Mouse (Mus musculus): Measurements from ENCODE around the gene Ell3. TPM values are rescaled to one million over a fixed set of nuclear protein-coding genes. Genes with fewer than 3 reads are reported as not detected.

Ell3 gene
- polyA plus RNA-seq, 1 experiment from 2014 or later = 2.7 TPM

DNA sequence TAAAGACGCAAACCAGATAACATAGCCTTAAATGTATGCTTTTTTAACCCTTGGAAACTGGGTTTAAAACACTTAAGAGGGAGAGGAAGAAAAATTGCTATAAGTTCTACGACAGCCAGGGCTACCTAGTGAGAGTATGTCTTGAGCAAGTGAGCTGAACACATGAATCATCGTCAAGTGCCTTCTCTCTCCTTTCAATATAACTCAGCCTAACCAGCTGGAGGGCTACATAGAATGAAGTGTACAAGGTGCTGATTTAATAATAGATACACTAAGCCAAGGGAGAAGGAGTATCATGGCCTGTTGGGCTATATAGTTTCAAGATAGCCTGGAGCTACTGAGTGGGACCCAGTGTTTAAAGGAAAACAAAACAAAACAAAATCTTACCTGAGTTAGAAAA, 25.6 kb downstream of the Ell3 start:
- H3K27ac ChIP-seq (ENCODE audit: low read depth, low read length) = no peak overlapping the region
- no peaks in the 10 kb centered on the region for H3K9me3 ChIP-seq (ENCODE audit: control insufficient read depth, low read length)
- no peak overlapping the region for H3K4me3 ChIP-seq (ENCODE audit: low read depth, low read length)
- 91% methylated on average over 3 of the region's 3 CpGs for WGBS
- ATAC-seq (replicated peaks; ENCODE audit: low FRiP score) (no peak), DNase-seq (ENCODE audit: low spot score) (no peak)
- H3K27me3 ChIP-seq (ENCODE audit: control insufficient read depth, insufficient read depth, low read length) = no peaks in the 10 kb centered on the region
- no peak overlapping the region for H3K9ac ChIP-seq (ENCODE audit: low read length)
- 0 out of 2 replicates have a peak, but pooled peaks cover 2% of the 10 kb centered on the region for H3K4me1 ChIP-seq (replicated peaks; ENCODE audit: control insufficient read depth, insufficient read depth, low read length)
- no peak overlapping the region for H3K4me2 ChIP-seq (ENCODE audit: low read depth, low read length, severe bottlenecking)
- H3K36me3 ChIP-seq (ENCODE audit: control insufficient read depth, insufficient read depth, low read length) = peaks cover 6% of the 10 kb centered on the region; the same call in 1 of the 2 replicates

DNA sequence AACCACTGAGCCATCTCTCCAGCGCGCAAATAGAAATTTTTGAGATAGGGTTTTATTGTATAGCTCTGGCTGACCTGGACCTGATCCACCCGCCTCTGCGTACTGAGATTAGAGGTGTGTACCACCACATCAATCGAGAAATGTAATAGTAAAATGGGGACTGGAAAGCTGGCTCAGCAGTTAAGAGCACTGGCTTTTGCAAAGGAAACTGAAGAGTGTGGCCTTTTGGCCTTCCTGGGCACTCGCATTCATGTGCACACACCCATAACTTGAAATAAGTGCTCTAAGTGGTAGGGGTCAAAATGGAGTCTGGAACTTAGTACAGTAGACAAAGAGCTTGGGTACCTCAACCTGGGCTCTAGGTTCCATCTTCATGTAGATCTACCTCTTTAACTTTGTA, 27.7 kb downstream of the Ell3 start:
- WGBS = 93% methylated on average over 6 of the region's 6 CpGs
- no peak for DNase-seq (ENCODE audit: low spot score)
- no peaks in the 10 kb centered on the region for H3K27me3 ChIP-seq (ENCODE audit: control insufficient read depth, insufficient read depth, low read length)
- no peak overlapping the region for H3K27ac ChIP-seq (ENCODE audit: low read depth, low read length)
- H3K9me3 ChIP-seq (ENCODE audit: control insufficient read depth, low read length) = no peaks in the 10 kb centered on the region
- H3K9ac ChIP-seq (ENCODE audit: low read length) = no peak overlapping the region
- 0 out of 2 replicates have a peak, but pooled peaks cover 2% of the 10 kb centered on the region for H3K4me1 ChIP-seq (replicated peaks; ENCODE audit: control insufficient read depth, insufficient read depth, low read length)
- H3K36me3 ChIP-seq (ENCODE audit: control insufficient read depth, insufficient read depth, low read length) = peaks cover 3% of the 10 kb centered on the region; the same call in 1 of the 2 replicates
- H3K4me3 ChIP-seq (ENCODE audit: low read depth, low read length) = no peak overlapping the region
- no peak overlapping the region for H3K4me2 ChIP-seq (ENCODE audit: low read depth, low read length, severe bottlenecking)
- ATAC-seq (replicated peaks; ENCODE audit: low FRiP score) = no peak

DNA sequence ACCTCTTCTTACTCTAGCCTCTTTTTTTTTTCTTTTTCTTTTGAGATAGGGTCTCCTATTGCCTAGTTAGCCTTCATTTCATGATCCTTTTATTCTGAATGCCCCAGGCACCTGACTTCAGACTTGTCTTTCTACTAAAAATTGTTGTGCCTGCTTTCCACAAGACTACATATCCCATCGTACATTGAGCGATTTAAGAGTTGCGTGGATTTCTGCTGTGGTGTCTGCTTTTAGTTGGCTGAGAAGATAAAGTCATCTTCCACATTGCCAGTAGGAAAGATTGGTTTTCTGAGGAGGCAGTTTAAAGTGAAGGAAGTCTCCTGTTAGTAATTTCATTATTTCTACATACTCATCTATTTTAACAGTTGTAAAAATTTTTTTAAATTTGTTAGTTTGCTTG, 28.5 kb downstream of the Ell3 start:
- H3K4me3 ChIP-seq (ENCODE audit: low read depth, low read length) = peak overlapping the region; percentile 93
- H3K27ac ChIP-seq (ENCODE audit: low read depth, low read length) = no peak overlapping the region
- H3K36me3 ChIP-seq (ENCODE audit: control insufficient read depth, insufficient read depth, low read length) = peaks cover 3% of the 10 kb centered on the region; the same call in 1 of the 2 replicates
- DNase-seq (ENCODE audit: low spot score) (no peak), ATAC-seq (replicated peaks; ENCODE audit: low FRiP score) (no peak)
- WGBS = 90% methylated on average over 3 of the region's 3 CpGs
- no peaks in the 10 kb centered on the region for H3K27me3 ChIP-seq (ENCODE audit: control insufficient read depth, insufficient read depth, low read length)
- H3K4me2 ChIP-seq (ENCODE audit: low read depth, low read length, severe bottlenecking) = peak overlapping the region; percentile 66; the same call in 1 of the 2 replicates
- H3K4me1 ChIP-seq (replicated peaks; ENCODE audit: control insufficient read depth, insufficient read depth, low read length) = 0 out of 2 replicates have a peak, but pooled peaks cover 2% of the 10 kb centered on the region
- no peak overlapping the region for H3K9ac ChIP-seq (ENCODE audit: low read length)
- H3K9me3 ChIP-seq (ENCODE audit: control insufficient read depth, low read length) = no peaks in the 10 kb centered on the region

DNA sequence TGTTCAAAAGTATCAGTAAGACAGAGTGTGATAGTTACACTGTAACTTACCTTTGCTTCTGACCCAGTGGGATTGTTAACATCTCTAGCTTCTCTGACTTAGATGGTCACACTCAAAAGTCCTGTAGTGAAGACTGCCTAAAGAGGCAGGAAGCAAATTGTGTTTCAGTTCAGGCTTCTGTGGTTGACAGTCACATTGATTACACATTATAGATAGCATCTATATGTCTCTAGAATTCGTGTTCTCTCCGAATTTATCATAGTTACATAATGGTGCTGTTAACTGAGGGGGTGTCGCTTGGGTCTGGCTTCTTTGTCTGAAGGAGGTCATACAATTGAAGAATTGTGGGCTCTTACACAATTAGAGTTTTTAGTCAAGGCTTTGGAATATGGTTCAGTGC, 29.0 kb downstream of the Ell3 start:
- Histone ChIP-seq H3K9me3 (ENCODE audit: control insufficient read depth, low read length) (no peaks in the 10 kb centered on the region), H3K27ac (ENCODE audit: low read depth, low read length) (no peak overlapping the region), H3K4me1 (replicated peaks; ENCODE audit: control insufficient read depth, insufficient read depth, low read length) (0 out of 2 replicates have a peak, but pooled peaks cover 2% of the 10 kb centered on the region), H3K27me3 (ENCODE audit: control insufficient read depth, insufficient read depth, low read length) (no peaks in the 10 kb centered on the region), H3K9ac (ENCODE audit: low read length) (peak overlapping the region; percentile 47), H3K4me3 (ENCODE audit: low read depth, low read length) (peak overlapping the region; percentile 93), H3K36me3 (ENCODE audit: control insufficient read depth, insufficient read depth, low read length) (peaks cover 3% of the 10 kb centered on the region; the same call in 1 of the 2 replicates), H3K4me2 (ENCODE audit: low read depth, low read length, severe bottlenecking) (peak overlapping the region; percentile 66)
- ATAC-seq (replicated peaks; ENCODE audit: low FRiP score) (no peak), DNase-seq (ENCODE audit: low spot score) (no peak)
- 74% methylated on average over 3 of the region's 3 CpGs for WGBS

DNA sequence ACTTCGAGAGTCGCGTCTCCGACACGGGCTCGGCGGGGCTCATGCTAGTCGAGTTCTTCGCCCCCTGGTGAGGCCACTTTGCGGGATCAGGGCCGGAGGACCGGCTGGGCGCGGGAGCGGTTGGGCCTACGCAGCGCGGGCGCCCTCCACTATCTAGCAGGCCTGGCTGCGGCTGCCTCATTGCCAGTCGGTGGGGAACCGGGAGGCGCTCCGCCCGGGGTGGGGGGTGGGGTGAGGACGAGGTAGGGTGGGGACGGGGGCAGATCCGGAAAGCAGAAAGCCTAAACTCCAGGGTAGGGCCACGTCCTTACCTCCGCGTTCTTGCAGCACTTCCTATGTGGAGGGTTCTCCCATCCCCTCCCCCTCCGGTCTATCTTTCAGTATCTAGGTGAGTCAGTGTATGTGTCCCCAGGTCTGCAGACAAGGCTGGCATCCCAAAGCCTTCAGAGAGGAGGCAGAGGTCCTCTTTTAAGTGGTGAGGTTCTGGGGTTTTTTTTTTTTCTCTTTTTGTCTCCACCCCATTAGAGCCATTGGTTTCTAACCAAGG, 29.9 kb downstream of the Ell3 start:
- DNase-seq (ENCODE audit: low spot score) (no peak), ATAC-seq (replicated peaks; ENCODE audit: low FRiP score) (peak; percentile 52)
- no peaks in the 10 kb centered on the region for H3K9me3 ChIP-seq (ENCODE audit: control insufficient read depth, low read length)
- peak overlapping the region; percentile 66 for H3K4me2 ChIP-seq (ENCODE audit: low read depth, low read length, severe bottlenecking)
- peak overlapping the region; percentile 99 for H3K9ac ChIP-seq (ENCODE audit: low read length)
- peak overlapping the region; percentile 93 for H3K4me3 ChIP-seq (ENCODE audit: low read depth, low read length)
- H3K27ac ChIP-seq (ENCODE audit: low read depth, low read length) = peak overlapping the region; percentile 92
- no peaks in the 10 kb centered on the region for H3K27me3 ChIP-seq (ENCODE audit: control insufficient read depth, insufficient read depth, low read length)
- WGBS = under 1% methylated on average over 32 of the region's 32 CpGs
- H3K4me1 ChIP-seq (replicated peaks; ENCODE audit: control insufficient read depth, insufficient read depth, low read length) = 0 out of 2 replicates have a peak, but pooled peaks cover 2% of the 10 kb centered on the region
- H3K36me3 ChIP-seq (ENCODE audit: control insufficient read depth, insufficient read depth, low read length) = peaks cover 3% of the 10 kb centered on the region; the same call in 1 of the 2 replicates

DNA sequence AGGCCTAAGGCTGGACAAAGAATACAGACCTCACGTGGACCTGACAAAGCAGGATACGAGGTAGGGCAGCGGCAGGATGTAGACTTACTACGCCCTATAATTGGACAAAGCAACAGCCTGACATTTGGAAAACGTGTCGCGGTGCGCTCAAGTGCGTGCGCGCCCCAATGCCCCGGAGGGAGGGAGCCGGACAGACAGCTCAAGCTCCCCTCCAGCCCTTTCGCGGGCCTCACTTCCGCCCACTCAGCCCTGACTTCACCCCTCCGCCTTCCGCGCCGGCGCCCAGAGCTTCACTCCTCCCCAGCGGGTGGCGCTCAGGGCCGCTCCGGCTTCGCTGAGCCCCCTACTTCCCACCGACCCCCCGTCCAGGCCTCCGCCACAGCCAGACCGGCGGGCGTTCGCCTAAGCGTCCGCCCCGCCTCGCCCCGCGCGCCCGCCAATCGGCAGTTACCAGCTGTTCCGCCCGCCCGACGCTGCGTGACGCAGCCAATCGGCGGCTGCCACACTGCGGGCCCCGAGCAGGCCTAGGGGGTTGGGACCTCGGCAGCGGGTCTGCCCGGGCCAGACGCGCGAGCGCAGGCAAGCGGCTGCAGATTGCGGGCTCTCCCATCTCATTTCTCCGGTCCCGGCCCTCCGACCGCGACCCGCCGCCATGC, 30.6 kb downstream of the Ell3 start, which contains the start of the genes Pdia3 and Catsper2:
Pdia3 (plus strand) TSS at position 389 of the 656 bp plus-strand sequence.
Catsper2 (minus strand) TSS at position 406 of the 656 bp plus-strand sequence.
- WGBS = under 1% methylated on average over 67 of the region's 68 CpGs
- Histone ChIP-seq H3K4me3 (ENCODE audit: low read depth, low read length) (peak within 1 kb of the TSS; percentile 93), H3K4me2 (ENCODE audit: low read depth, low read length, severe bottlenecking) (peak within 1 kb of the TSS; percentile 66), H3K36me3 (ENCODE audit: control insufficient read depth, insufficient read depth, low read length) (no peaks in the 10 kb centered on the region; the same call in 1 of the 2 replicates), H3K27me3 (ENCODE audit: control insufficient read depth, insufficient read depth, low read length) (no peaks in the 10 kb centered on the region), H3K27ac (ENCODE audit: low read depth, low read length) (peak within 1 kb of the TSS; percentile 93), H3K4me1 (replicated peaks; ENCODE audit: control insufficient read depth, insufficient read depth, low read length) (0 out of 2 replicates have a peak, but pooled peaks cover 2% of the 10 kb centered on the region), H3K9ac (ENCODE audit: low read length) (peak within 1 kb of the TSS; percentile 99), H3K9me3 (ENCODE audit: control insufficient read depth, low read length) (no peaks in the 10 kb centered on the region)
- ATAC-seq (replicated peaks; ENCODE audit: low FRiP score) (peak; percentile 99), DNase-seq (ENCODE audit: low spot score) (peak; percentile 99)

DNA sequence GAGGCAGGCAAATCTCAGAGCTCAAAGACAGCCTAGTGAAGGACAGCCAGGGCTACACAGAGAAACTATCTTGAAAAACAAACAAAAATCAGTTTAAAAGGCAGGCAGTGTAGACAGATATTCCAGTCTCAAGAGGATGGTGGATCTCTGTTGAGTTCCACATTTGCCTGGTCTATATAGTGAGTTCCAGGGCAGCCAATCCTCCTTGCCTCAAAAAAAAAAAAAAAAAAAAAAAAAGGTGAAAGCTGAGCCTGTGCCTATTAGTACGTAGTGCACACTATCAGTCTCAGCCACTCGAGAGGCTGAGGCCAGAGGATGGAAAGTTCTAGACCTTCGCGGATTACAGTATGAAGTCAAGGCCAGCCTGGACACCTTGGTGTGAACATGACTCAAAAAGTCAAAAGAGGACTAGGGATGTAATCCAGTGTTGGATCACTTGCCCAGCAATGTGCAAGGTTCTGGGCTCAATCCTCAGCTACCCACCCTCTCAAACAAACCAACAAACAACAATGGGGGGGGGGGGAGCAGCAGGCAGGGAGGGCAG, 31.2 kb downstream of the Ell3 start:
- H3K36me3 ChIP-seq (ENCODE audit: control insufficient read depth, insufficient read depth, low read length) = no peaks in the 10 kb centered on the region; the same call in 1 of the 2 replicates
- 9% methylated on average over 4 of the region's 4 CpGs for WGBS
- peak; percentile 19 for ATAC-seq (replicated peaks; ENCODE audit: low FRiP score)
- H3K9ac ChIP-seq (ENCODE audit: low read length) = peak overlapping the region; percentile 99
- peak overlapping the region; percentile 62 for H3K4me2 ChIP-seq (ENCODE audit: low read depth, low read length, severe bottlenecking)
- no peaks in the 10 kb centered on the region for H3K27me3 ChIP-seq (ENCODE audit: control insufficient read depth, insufficient read depth, low read length)
- H3K27ac ChIP-seq (ENCODE audit: low read depth, low read length) = peak overlapping the region; percentile 93
- no peak for DNase-seq (ENCODE audit: low spot score)
- 0 out of 2 replicates have a peak, but pooled peaks cover 2% of the 10 kb centered on the region for H3K4me1 ChIP-seq (replicated peaks; ENCODE audit: control insufficient read depth, insufficient read depth, low read length)
- H3K4me3 ChIP-seq (ENCODE audit: low read depth, low read length) = peak overlapping the region; percentile 93
- H3K9me3 ChIP-seq (ENCODE audit: control insufficient read depth, low read length) = no peaks in the 10 kb centered on the region

DNA sequence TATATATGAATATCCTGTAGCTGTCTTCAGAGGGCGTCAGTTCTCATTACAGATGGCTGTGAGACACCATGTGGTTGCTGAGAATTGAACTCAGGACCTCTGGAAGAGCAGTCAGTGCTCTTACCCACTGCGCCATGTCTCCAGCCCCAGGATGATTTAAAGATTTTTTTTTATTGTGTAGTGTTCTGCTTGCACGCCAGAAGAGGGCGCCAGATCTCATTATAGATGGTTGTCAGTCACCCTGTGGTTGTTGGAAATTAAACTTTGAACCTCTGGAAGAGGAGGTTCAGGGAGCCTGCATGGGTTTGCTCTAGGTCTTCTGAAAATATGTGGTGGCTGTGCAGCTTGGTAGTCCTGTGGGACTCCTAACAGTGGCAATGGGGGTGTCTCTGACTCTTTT, 35.9 kb downstream of the Ell3 start:
- DNase-seq (ENCODE audit: low spot score) (peak; percentile 72), ATAC-seq (replicated peaks; ENCODE audit: low FRiP score) (no peak)
- no peak overlapping the region for H3K4me3 ChIP-seq (ENCODE audit: low read depth, low read length)
- no peaks in the 10 kb centered on the region for H3K9me3 ChIP-seq (ENCODE audit: control insufficient read depth, low read length)
- H3K27ac ChIP-seq (ENCODE audit: low read depth, low read length) = no peak overlapping the region
- no peaks in the 10 kb centered on the region for H3K4me1 ChIP-seq (replicated peaks; ENCODE audit: control insufficient read depth, insufficient read depth, low read length)
- no peak overlapping the region for H3K4me2 ChIP-seq (ENCODE audit: low read depth, low read length, severe bottlenecking)
- H3K36me3 ChIP-seq (ENCODE audit: control insufficient read depth, insufficient read depth, low read length) = no peaks in the 10 kb centered on the region
- WGBS = 32% methylated on average over 4 of the region's 4 CpGs
- H3K9ac ChIP-seq (ENCODE audit: low read length) = no peak overlapping the region
- H3K27me3 ChIP-seq (ENCODE audit: control insufficient read depth, insufficient read depth, low read length) = no peaks in the 10 kb centered on the region

Measured in forebrain, embryonic 11.5 days (tissue).